Mouse (Mus musculus) thymus, postnatal 25 days (tissue): ENCODE data around the gene 2310011J03Rik.
"Not testable (repeated sequence)": the region's sequence is repeated elsewhere in the genome, so short reads cannot be mapped to it uniquely, and the experiment has no call there.

ENCODE experiments used
- DNase-seq: peaks from one replicate; pipeline ENCODE4 v3.0.0; 2022

The 2310011J03Rik gene

DNA sequence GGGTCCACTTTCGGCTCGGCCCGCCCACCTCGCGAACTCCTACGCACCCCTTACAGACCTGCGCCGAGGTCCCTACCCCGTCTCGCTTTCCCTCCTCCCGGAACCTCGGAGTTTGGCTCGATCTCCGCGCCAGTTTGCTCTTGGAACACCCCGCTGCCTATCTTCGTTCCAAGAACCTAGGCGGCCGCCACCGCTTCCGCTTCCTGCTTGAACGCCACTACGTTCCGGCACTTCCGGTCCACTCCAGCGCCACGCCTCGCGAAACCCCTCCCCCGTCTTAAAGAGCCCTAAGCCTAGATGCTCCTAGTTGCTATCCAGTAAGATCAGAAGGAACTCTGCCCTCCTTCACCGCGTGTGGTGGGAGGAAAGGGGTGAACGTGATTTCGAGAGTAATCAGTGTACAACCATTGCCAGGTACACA is at the start of gene 2310011J03Rik:
Gene 2310011J03Rik (minus strand): TSS at position 198 of the 421 bp plus-strand sequence.
- peak; percentile 89 for DNase-seq

GRCm38 (mm10) chr10:80368392-80368791 is 48.1 kb upstream of the 2310011J03Rik start:
- DNase-seq, result no peak

DNA sequence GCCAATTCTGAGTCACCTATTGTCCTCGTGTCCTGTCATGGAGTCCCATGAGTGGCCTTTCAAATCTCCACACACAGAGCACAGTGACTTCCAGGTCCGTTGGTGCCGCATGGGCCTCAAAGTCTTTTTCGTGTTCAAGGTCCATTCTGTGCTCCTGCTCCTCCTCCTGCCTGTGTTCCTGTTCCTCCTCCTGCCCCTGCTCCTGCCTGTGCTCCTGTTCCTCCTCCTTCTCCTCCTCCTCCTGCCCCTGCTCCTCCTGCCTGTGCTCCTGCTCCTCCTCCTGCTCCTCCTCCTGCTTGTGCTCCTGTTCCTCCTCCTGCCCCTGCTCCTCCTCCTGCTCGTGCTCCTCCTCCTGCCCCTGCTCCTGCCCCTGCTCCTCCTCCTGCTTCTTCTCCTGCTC is 47.6 kb upstream of the 2310011J03Rik start:
- no peak for DNase-seq

DNA sequence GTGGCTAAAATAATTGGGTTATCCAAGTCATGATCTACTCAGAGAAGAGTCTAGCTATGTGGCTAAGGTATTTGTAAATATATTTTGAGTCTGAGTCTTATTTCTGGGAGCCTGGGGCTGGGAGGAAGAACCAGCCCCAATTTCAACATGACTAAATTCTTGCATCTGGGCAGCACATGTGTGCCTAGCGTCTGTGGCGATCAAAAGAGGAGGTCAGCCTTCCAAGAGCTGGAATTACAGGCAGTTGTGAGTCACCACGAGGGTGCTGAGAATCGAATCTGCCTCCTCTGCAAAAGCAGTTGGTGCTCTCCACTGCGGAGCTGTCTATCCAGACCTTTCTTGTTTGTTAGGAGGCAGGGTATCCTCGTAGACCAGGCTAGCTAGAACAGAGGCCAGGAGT is 45.4 kb upstream of the 2310011J03Rik start:
- no peak for DNase-seq

GRCm38 (mm10) chr10:80363734-80364133 is 43.4 kb upstream of the 2310011J03Rik start:
- no peak for DNase-seq

DNA sequence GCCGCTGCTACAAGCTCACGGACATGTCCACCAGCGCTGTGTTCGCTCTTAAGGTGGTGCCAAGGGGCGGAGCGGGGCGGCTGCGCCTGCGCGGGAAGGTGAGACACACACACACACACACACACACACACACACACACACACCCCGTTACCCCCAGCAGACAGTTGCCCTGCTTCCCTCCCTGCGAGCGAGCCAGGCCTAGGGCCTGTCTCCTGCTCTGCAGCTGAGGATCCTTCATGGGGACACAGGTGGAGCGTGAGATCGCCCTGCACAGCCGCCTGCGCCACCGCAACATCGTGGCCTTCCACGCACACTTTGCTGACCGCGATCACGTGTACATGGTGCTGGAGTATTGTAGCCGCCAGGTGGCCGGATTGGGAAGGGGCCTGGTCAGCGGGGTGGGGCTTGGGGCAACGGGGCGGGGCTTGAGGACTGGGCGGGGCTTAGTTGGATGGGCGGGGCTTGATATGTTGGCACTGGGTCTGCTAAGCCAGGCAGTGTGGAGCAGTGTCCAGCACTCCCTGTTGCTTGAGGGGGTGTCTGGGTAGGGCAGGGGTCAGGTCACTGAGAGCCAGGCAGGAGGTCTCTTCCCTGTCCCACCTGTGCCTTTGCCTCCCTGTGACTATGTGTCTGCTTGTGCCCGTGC is 37.8 kb upstream of the 2310011J03Rik start:
- no peak for DNase-seq

DNA sequence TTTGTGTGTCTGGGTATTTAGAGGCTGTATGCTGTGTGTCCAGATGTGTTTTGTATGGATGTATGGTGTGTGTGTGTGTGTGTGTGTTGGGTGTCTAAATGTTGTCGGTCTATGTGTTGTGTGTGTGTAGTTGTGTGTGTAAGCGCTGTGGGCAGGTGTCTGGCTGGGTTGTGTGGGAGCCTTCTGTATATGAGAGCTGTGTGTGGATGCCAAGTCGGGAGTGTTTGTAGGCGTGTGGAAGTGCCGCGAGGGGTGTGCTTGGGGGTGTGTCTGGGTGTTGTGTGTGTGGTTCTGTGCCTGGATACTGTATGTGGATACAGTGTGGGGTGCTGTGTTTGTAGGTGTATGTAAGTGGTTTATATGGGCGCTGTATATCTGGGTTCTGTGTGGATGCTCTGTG is 37.0 kb upstream of the 2310011J03Rik start:
- DNase-seq, result no peak

- no peak for DNase-seq
Observed at GRCm38 (mm10) chr10:80356737-80357136, 36.4 kb upstream of the 2310011J03Rik start.

DNA sequence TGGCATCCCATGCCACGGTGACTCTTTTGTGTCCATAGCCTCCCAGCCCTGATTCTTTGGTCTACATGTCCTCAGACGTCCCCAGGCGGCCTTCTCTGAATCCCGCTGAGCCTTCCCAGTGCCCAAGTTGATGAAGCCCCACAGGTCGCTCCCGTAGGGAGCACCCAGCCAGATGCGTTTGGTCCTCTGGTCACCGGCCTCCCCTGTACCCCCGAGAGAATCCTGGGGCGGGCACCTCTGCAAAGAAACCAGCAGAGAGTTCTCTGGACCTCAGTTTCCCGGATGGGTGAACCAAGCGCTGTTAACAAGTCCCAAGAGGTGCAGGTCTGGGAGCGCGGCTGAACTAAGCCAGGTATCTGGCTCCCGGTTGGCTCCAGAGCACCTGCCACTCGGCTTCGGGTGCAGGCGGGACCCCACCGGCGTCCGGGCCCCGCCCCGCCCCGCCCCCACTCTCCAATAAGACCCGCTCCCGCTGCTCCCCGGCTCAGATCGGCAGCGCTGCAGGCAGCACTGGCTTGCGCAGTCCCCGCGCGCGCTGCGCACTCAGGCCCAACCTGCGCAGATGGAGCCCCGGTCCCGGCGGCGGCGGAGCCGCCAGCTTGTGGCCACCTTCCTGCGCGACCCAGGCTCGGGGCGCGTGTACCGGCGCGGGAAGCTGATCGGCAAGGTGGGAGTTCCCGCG is 35.8 kb upstream of the 2310011J03Rik start, which contains the start of gene Plk5:
Gene Plk5 (plus strand): TSS at position 459 of the 682 bp plus-strand sequence.
- DNase-seq, result no peak

- DNase-seq, result no peak
Observed at GRCm38 (mm10) chr10:80355431-80355830, 35.1 kb upstream of the 2310011J03Rik start.

- no peak for DNase-seq
Observed at GRCm38 (mm10) chr10:80352727-80353126, 32.4 kb upstream of the 2310011J03Rik start.

DNA sequence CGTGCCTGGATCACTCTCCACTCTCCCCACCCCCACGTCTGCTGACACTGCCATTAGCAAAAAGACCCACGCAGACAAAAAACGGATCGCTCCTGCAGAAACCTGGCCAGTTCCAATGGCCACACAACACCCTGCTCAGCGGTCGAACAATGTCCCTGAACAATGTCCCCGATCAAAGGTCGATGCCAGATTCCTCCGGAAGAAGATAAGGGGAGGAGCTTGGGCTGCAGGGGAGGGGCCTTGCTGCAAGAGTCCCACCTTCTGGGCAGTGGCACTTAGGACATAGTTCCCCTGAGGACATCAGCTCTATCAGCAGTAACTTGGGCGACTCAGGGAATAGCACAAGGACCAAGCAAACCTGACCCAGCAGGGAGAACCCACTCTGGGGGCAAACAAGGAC is 31.6 kb upstream of the 2310011J03Rik start:
- no peak for DNase-seq

- DNase-seq, result peak; percentile 87
Observed at GRCm38 (mm10) chr10:80350292-80350691, 30.0 kb upstream of the 2310011J03Rik start.

DNA sequence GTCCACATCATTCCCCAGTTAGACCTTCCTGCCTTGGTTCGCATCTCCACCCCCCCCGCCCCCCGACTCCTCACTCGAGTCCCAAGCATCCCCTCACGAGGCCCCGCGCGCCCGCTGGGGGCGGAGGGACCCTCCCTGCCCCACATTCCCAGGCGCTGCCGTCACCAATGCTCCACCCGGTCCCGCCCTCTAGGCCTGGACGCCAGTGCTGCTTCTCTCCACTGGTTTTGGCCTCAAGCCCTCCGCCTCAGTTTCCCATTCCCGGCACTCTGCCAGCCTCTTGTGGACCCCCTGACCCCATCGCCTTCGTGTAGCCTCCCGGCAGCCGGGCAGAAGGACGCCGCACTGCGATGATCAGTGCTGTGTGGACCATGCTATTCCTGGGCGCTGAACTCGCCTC is 28.6 kb upstream of the 2310011J03Rik start:
- DNase-seq, result no peak

DNA sequence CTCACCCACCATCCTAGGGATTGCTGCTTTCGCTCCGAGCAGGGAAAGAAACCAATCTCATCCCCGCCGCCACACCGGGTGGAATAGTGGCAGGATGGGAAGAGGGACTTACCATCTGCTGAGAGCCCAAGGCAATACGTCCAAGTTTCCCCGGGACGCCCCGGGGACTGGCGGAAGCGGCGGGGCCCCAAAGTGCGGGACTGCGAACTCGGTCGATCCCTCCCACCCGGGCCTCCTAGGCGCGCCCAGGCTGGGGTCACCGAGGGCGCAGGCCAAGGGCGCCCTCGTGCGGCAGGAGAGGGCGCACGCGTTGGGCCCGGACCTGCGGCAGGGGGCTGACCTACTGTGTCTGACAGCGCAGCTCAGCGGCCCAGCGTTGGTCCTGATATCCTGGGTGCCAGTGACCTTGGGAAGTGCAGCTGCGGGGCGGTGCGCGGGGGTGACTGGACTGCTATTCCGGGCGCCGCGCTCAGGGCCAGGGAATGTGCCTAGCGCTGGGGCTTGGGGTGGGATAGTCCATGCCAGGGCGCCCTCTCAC is 28.0 kb upstream of the 2310011J03Rik start, which contains the start of gene Adamtsl5:
Gene Adamtsl5 (minus strand): TSS at position 169 of the 538 bp plus-strand sequence.
- DNase-seq, result peak; percentile 75

GRCm38 (mm10) chr10:80347514-80347967 is 27.2 kb upstream of the 2310011J03Rik start:
- DNase-seq, result no peak

GRCm38 (mm10) chr10:80345929-80346328 is 25.6 kb upstream of the 2310011J03Rik start:
- not testable (repeated sequence) for DNase-seq

GRCm38 (mm10) chr10:80345122-80345521 is 24.8 kb upstream of the 2310011J03Rik start:
- DNase-seq, result peak; percentile 28

DNA sequence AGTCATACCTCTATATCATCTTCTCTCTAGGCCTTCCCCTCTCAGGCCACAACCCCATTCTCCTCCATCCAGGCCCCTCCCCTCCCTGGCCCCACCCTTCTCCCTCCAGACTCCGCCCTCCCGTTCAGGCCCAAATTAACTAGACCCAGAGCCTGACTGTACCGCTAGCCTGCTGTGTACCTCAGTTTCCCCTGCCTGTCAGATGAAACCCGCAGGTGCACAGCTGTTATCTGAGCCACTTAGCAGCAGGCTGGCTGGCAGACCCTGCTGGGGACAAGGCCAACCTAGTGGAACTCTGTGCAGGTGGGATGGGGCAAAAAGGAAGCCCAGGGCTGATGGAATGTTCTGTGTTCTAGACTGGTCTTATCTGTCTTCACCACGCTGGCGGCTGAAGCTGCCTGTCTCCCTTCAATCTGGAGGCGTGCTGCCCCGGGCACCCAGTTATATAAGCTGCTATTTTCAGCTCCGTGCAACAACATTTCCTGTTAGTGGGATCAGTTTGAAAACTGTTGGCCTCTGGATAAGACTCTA is 23.9 kb upstream of the 2310011J03Rik start:
- DNase-seq, result no peak

GRCm38 (mm10) chr10:80343425-80343895 is 23.1 kb upstream of the 2310011J03Rik start:
- no peak for DNase-seq

DNA sequence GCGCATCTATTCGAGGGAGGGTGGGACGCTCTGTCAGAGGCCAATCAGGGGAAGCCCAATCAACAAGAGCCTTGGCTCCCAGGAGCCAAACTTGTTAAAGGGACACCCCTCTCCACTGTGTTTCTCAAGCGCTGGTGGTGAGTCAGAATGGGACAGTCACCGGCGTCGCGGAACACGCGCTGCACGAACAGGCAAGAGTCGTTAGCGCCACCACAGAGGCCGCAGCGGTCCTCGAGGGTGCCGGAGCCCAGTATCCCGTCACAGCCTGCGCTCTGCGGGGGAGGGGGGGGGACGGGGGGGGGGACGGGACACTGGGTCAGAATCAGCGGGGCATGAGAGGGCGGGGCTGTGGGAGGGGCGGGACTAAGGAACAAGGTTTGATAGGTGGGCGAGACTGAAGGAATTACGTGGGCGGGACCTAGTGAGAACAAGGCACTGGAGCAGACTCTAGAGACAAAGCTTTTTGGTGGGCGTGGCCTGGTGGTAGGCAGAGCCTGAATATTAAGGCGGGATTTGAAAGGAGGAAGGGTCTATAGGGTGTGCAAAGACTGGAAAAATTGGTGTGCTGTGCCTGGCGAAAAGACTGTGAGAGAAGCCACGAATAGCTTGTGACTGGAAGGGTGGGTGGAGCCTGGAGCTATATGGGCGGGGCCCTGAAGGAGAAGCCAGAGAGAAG is 22.6 kb upstream of the 2310011J03Rik start:
- DNase-seq, result no peak

- DNase-seq, result no peak
Observed at GRCm38 (mm10) chr10:80342305-80342748, 22.0 kb upstream of the 2310011J03Rik start.
